Mouse (Mus musculus) left cerebral cortex, adult 8-10 months (tissue): ENCODE measurements at regions not wholly inside any gene's neighbourhood (a gene's known extent, or its start where the extent isn't known, plus 50 kb on each side); places are given as distances from the start of the nearest gene placed in this dataset.

ENCODE experiments used
- DNase-seq, 2 experiments: peaks; one replicate each; pipeline ENCODE4 v3.0.0; 2022; ENCODE audit warnings: low spot score in 2 of 2

DNA sequence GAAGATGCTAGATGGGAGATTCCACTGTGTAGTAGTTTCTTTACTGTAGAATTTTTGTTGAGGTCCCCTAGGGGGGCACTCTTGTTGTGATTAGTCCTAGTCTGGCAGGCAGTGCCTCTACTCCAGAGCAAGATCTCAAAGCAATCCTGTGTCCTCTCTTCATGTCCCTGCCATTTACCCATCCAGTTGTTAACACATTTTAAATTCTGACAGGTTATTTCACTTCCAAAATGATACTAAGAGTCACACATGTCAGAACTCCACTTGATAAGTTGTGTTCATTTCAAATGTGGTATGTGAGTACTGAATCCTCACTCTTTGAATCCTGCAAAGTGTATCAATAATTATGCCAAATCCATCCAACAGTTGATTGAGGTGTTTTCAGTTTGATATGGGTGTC lies 530.6 kb downstream of the Prkd1 start:
- DNase-seq: no peak

DNA sequence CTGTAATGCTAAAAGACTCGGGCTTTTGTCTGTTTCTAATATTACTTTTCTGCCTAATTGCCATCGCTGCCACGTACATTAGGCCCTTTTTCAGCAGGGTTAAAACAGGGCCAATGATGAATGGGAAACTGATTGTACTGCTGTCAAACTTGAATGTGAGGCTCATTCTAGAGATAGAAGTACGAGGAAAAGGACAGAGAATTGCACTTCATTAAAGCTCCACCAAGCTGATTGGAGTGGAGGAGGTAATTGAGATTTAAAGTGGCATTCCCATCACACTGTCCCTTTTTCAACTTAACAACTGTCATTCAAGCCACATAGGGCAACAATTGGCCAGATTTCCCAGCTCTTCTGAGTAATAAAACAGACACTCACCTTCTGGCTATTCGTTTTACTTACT lies 526.8 kb downstream of the Prkd1 start:
- no peak for DNase-seq

DNA sequence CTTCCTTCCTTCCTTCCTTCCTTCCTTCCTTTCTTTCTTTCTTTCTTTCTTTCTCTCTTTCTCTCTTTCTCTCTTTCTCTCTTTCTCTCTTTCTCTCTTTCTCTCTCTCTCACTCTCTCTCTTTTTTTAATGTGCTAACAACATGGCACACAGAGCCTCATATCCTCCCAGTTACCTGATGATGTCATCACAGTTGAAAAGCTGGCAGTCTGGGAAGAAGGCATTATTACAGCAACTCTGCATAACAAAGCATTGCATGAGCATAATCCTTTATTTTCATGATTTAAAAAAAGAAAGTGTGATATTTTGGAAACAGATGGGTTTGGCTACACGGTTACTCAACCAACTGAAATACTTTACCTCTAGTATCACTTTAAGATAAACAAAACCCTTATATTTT lies 525.9 kb downstream of the Prkd1 start:
- DNase-seq: no peak

DNA sequence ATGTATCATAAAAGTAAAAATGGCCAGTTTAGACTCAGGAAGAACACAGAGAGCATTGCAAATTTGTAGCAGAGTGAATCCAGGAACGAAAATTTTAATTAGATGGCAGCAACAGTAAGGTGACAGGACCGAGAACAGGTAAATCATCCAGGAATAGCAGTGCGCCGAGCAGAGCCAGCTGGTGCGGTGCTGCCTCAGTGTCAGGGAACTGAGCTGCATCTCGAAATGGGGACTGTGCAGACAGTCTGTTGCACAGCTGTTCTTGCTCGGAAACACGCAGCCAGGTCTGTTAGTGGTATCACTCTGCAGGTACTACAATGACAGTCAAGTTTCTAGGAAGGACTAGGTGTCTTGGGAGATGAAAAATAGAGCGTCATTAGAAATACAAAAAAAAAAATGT lies 490.8 kb downstream of the Prkd1 start:
- DNase-seq: peak; percentile 8 to 32

DNA sequence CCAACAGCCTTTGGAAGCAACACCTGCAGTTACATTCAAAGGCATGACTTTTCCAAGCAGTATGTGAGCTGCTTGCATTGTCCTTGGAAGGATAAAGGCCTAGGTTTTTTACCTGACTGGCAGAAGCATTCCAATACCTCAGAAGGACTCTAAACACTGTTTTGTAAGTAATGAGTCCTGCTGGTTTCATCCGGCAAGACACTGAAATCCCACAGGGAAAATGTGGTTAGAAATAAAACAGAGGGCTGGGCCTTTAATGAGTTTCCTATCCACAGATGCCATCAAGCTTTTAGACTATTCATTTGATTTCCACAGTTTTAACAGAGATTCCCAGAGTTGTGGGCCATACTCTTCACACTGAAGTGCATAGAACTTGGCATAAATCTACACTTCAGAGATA lies 461.6 kb downstream of the Prkd1 start:
- no peak for DNase-seq

DNA sequence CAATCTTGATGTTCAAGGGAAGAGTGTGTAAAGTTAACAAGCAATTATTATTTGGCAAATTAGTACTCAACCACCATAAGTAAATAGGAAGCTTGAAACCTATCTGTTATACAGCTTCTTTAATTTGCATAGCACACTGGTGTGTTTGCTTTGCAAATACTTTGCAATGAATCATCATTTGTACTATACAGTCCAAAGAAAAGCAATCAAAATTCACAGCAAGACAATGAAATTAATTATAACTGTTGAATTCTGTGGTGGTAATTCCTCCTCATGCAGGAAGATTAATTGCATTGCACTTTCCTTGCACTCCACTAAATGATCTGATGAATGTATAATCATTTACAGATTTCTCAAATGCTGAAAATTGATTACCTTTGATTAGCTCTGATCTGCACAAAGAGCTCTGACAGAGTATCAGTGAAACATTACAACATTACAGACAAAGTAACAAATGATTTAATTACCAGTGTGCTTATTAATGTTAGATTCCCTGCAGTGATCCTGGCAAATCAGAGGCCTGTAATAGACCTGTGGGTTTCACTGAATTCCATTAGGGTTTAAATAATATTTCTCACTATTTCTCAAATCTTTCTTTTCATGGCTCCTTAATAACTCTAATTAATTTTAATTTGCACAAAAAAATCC lies 457.9 kb downstream of the Prkd1 start:
- DNase-seq: no peak

DNA sequence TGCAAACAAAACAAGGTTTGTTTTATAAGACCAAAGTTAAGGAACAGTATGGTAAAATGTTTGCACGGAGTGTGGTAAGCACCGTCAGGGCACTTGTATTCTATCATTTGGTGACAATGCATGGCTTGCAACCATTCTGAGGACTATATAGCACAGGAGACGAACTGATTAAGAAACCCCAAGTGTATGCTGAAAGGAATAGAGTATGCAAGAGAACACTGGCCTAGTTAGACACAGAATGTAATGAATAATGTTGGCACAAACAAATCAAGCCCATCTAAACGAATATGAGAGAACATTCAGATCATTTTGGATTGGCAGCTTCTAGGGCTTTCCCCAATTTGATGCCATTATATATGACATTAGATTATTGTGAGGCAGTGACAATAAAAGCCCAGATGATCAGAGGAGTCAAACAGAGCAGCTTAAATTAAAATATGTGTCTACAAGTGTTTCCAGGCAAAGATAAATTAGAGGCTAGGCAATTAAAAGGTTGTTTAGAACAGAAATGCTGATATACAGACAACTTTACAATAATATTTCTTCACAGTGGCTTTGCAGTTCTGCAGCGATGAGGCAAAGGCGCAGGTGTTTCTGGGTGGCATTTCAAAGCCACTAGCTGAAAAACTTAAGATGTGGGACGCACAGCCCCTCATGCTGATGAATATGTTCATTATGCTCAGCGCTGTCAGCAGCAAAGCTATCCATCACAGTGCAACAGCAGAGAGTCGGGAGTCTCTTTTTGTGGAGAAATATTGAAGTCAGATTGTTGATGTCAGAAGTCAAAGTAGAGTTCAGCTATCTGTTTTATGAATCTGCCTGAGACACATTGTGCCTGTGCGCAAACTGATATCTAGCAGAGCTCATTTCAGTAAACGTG lies 456.9 kb downstream of the Prkd1 start:
- DNase-seq: peak in 1 of 2 experiments; percentile 4

DNA sequence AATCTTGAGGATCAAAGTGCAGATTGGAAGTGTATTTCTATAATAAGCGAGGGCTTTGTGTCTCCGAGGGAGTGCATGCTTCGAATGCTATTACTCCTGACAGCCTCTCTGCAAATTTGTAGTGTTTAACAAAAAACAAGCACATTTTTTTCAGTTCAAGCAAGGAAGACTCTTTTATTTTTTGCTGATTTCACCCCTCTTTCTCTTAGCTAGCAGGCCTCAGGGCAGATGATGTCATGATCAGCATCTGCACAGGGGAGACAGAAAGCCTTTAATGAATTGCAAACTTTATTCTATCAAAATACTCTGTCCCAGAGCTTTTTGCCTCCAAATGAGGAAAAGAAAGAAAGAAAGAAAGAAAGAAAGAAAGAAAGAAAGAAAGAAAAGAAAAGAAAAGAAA lies 455.4 kb downstream of the Prkd1 start:
- no peak for DNase-seq

DNA sequence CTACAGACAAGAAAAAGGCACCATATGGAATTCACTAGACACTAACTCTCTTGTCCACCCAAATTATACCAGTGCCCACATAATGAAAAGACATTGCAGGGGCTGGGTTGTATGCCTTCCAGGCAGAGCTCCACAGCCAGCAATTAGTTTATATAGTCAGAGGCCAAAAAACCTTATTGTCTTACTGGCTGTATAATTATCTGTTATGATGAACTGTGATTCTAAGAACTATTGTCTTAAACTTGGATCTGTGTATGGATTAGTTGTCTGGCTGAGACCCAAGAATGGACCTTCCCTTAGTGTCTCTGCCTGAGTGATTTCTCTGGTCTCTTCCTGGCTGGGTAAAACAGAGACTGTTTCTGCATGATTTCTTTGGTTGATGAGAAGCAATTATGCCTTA lies 454.2 kb downstream of the Prkd1 start:
- no peak for DNase-seq

DNA sequence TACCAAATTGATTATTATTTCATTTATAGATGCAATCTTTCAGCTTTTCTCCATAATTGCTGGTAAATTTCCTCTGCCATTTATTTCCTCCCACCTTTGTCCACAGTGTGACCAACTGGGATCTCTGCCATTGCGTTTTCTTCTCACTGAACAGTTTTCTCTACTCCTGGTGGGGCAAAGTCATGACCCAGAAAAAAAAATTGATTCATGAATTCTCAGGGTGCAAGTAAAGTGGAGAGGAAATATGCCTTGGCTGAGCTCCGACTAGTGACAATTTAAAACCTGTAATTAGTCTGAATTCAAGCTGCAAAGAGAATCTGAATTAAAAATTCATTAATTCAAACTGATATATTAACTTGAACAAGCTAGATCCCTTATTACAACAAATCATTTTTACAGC lies 452.6 kb downstream of the Prkd1 start:
- no peak for DNase-seq

DNA sequence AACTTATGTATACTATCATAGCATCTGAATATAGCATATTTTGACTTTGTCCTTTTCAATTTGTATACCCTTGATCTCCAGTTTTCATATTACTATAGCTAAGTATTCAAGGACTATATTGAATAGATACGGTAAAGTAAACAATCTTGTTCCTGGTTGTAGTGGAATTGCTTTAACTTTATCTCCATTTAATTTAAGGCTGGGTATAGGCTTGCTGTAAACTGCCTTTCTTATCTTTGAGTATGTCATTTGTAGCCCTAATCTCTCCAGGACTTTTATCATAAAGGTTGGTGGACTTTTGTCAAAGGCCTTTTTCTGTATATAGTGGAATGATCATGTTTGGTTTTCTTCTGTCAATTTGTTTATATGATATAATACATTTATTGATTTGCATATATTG lies 407.8 kb downstream of the Prkd1 start:
- DNase-seq: no peak

DNA sequence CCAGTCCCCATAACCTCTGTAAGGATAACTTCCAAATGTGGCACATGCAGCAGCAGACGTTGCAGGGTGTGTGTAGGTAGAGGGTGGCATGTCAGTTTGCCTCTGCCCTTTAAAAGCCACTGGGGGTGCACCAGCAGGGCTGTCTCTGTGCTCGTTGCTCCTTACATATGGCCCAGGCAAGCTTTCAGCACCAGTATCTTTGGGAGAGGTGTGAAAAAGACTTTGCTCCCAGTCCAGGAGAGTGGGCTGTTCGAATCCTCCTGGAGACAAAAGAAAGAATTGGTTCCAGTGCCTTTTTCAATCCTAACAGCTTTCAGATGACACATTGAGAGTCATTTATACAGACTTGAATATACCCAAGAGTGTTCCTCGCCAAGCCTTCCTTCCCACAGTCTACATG lies 390.0 kb downstream of the Prkd1 start:
- DNase-seq: peak in 1 of 2 experiments; percentile 80

DNA sequence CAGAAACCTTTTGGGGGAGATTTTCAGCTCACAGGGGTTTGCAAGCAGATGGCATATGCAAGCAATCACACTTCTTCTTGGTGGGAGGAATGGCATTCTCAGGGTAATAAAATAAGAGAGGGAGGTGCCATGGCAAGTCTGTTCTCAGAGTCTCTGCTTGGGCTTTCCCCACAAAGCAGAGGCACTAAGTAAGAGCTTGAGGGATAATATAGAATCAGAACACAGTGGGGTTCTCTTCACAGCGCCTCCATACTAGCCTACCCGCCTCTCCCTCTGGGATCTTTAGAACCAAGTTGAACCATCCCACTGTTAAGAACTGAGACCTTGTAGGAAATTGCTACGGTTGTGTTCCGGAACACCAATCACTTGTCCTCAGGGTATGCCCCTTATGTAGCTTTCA lies 387.8 kb downstream of the Prkd1 start:
- DNase-seq: peak in 1 of 2 experiments; percentile 7

DNA sequence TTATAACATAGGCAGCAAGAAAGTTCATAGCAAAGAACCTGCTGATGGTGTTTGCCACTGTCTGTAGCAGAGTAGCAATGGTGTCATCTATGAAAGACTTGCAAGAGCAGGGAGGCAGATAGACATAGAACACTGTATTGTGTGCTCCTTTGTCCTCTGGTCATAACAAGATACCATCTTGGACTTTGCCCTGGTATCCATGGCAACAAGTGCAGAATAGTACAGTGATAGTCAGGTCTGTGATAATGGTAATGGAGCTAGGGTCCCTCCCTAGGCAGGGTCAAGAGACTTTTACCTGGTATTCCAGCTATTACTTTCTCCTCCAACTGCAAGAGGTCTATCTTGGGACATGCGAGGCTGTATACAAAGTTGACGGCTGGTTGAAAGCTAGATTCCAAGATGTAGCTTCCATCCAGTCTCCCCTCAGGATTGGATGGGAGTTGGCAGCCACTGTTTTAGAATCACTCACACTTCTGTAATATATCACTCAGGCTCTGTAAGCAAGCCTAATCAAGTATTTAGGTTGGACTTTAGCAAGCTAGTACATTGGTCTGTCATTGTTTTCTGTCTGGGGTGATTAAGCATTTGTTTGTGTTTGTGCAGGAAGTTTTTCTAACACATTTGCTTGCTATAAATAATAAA lies 375.5 kb downstream of the Prkd1 start:
- DNase-seq: no peak

DNA sequence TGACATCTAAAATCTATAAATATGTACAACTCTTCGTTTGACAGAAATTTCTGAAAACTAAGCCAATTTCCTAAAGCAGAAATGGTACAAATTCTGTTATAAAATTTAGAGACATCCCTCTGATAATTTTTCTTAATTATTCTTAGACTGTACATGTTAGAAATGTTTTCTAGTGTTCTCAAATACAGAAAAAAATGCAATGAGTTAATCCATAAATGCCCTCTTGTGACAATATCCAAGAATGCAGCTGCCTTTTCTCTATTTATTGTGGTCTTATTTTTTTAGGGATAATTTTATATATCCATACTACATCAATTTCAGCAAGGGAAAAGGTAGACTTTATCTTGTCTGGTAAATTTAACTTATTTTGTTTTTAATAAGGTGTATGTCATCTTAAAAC lies 367.3 kb downstream of the Prkd1 start:
- DNase-seq: no peak
